Mouse (Mus musculus) C2C12 (cell line): ENCODE results near the gene Hspbap1.

Source experiments
- CTCF ChIP-seq: IDR thresholded peaks from one replicate; pipeline ENCODE4 v1.5.1; 2011; ENCODE audit not compliant: control insufficient read depth, insufficient read depth, insufficient read length
- FOSL1 ChIP-seq: IDR thresholded peaks from one replicate; pipeline ENCODE4 v1.8.0; 2011; ENCODE audit warnings: mild to moderate bottlenecking, low read length; ENCODE audit not compliant: poor library complexity, insufficient read depth, severe bottlenecking
- MAX ChIP-seq: IDR thresholded peaks from one replicate; pipeline ENCODE4 v1.6.1; 2011; ENCODE audit warnings: mild to moderate bottlenecking, control low read depth
- MYOD1 ChIP-seq: IDR thresholded peaks from one replicate; pipeline ENCODE4 v1.6.1; 2011; ENCODE audit warnings: low read depth; ENCODE audit not compliant: control insufficient read depth, insufficient read length
- MYOG ChIP-seq: IDR thresholded peaks from one replicate; pipeline ENCODE4 v1.6.1; 2011; ENCODE audit not compliant: control insufficient read depth, insufficient read length; ENCODE audit errors: extremely low read depth
- USF1 ChIP-seq: IDR thresholded peaks from one replicate; pipeline ENCODE4 v1.6.1; 2011; ENCODE audit warnings: low read depth, mild to moderate bottlenecking, control low read depth, moderate library complexity

DNA sequence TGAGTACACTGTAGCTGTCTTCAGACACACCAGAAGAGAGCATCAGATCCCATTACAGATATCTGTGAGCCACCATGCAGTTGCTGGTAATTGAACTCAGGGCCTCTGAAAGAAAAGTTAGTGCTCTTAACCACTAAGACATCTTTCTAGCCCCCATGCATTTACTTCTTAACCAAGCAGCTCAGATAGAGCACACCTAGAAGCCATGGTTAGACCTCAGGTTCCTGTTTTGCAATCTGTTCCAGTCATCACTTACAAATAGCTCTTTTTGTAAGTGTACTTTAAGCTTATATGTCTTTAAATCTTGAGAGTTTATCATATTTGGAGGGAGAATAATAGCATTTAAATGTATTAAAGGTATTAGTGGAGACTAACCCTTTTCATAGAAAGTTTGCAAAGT lies 77.0 kb downstream of the Hspbap1 start:
- TF ChIP-seq CTCF (no peak), MAX (no peak), MYOG (no peak), USF1 (no peak), MYOD1 (no peak), FOSL1 (no peak)
